Mouse (Mus musculus) testis, adult 2 months (tissue): ENCODE results near the gene Tmem132b. TPM values are rescaled to one million over a fixed set of nuclear protein-coding genes. Genes with fewer than 3 reads are reported as not detected.

ENCODE experiments used
- H3K27ac ChIP-seq: fragments of 200-500 bp; 2 replicates; pipeline ENCODE4 v1.5.1; 2012; ENCODE audit warnings: low read depth, low read length; ENCODE audit not compliant: control insufficient read depth, insufficient read depth
- H3K27me3 ChIP-seq: fragments of 200-500 bp; 2 replicates; pipeline ENCODE4 v1.6.1; 2012; ENCODE audit warnings: mild to moderate bottlenecking, low read length, moderate library complexity; ENCODE audit not compliant: control insufficient read depth, insufficient read depth
- H3K36me3 ChIP-seq: fragments of 200-500 bp; 2 replicates; pipeline ENCODE4 v1.6.1; 2012; ENCODE audit warnings: mild to moderate bottlenecking, low read length; ENCODE audit not compliant: control insufficient read depth, insufficient read depth
- H3K4me1 ChIP-seq: fragments of 200-500 bp; 2 replicates; pipeline ENCODE4 v1.6.1; 2012; ENCODE audit warnings: low read length; ENCODE audit not compliant: control insufficient read depth, insufficient read depth
- H3K4me3 ChIP-seq: fragments of 200-500 bp; 2 replicates; pipeline ENCODE4 v1.5.1; 2012; ENCODE audit warnings: low read depth, mild to moderate bottlenecking, low read length, moderate library complexity, mixed read lengths; ENCODE audit not compliant: control insufficient read depth
- CTCF ChIP-seq: fragments of 200-500 bp; IDR thresholded peaks from 2 replicates; pipeline ENCODE4 v1.5.1; 2012; ENCODE audit warnings: low read depth, mild to moderate bottlenecking, inconsistent platforms, low read length, moderate library complexity; ENCODE audit not compliant: control insufficient read depth, insufficient read depth, insufficient replicate concordance
- POLR2A ChIP-seq: fragments of 200-500 bp; IDR thresholded peaks from 2 replicates; pipeline ENCODE4 v1.6.1; 2012; ENCODE audit warnings: low read depth, mild to moderate bottlenecking, inconsistent platforms, low read length, moderate library complexity; ENCODE audit not compliant: control insufficient read depth
- polyA plus RNA-seq: library from polyadenylated mRNA; depleted of rRNA; stranded (reverse); fragments of >200 nt; gene quantifications from 2 replicates; pipeline ENCODE4 v1.2.3, GENCODE M21; 2012

The Tmem132b gene
- polyA plus RNA-seq, 1 experiment = 0.09 TPM

- no peaks in the 10 kb centered on the region for H3K4me1 ChIP-seq
- H3K4me3 ChIP-seq = no peak overlapping the region
- no peak overlapping the region for H3K27ac ChIP-seq
- no peaks in the 10 kb centered on the region for H3K27me3 ChIP-seq
- H3K36me3 ChIP-seq = no peaks in the 10 kb centered on the region
- TF ChIP-seq POLR2A = no peak
- TF ChIP-seq CTCF = no peak
These were observed 109.4 kb downstream of the Tmem132b start for GRCm38 (mm10) chr5:125640966-125641365.

GRCm38 (mm10) chr5:125641531-125642147, 110.1 kb downstream of the Tmem132b start:
- no peaks in the 10 kb centered on the region for H3K36me3 ChIP-seq
- H3K27ac ChIP-seq = no peak overlapping the region
- no peaks in the 10 kb centered on the region for H3K4me1 ChIP-seq
- no peaks in the 10 kb centered on the region for H3K27me3 ChIP-seq
- TF ChIP-seq POLR2A = no peak
- TF ChIP-seq CTCF = no peak
- no peak overlapping the region for H3K4me3 ChIP-seq

- no peak overlapping the region for H3K4me3 ChIP-seq
- no peak for TF ChIP-seq CTCF
- H3K27me3 ChIP-seq = no peaks in the 10 kb centered on the region
- H3K36me3 ChIP-seq = no peaks in the 10 kb centered on the region
- no peaks in the 10 kb centered on the region for H3K4me1 ChIP-seq
- no peak overlapping the region for H3K27ac ChIP-seq
These were observed 116.7 kb downstream of the Tmem132b start for GRCm38 (mm10) chr5:125648236-125648635.

- Histone ChIP-seq H3K27ac (no peak overlapping the region), H3K4me1 (no peaks in the 10 kb centered on the region), H3K27me3 (no peaks in the 10 kb centered on the region), H3K4me3 (no peak overlapping the region), H3K36me3 (no peaks in the 10 kb centered on the region)
- TF ChIP-seq CTCF = no peak
- TF ChIP-seq POLR2A = no peak
These were observed 118.4 kb downstream of the Tmem132b start for GRCm38 (mm10) chr5:125649982-125650381.

- H3K27me3 ChIP-seq = no peaks in the 10 kb centered on the region
- no peak overlapping the region for H3K27ac ChIP-seq
- no peaks in the 10 kb centered on the region for H3K4me1 ChIP-seq
- TF ChIP-seq CTCF (no peak), POLR2A (no peak)
- no peak overlapping the region for H3K4me3 ChIP-seq
- no peaks in the 10 kb centered on the region for H3K36me3 ChIP-seq
These were observed 126.5 kb downstream of the Tmem132b start for GRCm38 (mm10) chr5:125658101-125658500.

GRCm38 (mm10) chr5:125658959-125659749, 127.6 kb downstream of the Tmem132b start:
- TF ChIP-seq CTCF (no peak), POLR2A (no peak)
- no peaks in the 10 kb centered on the region for H3K27me3 ChIP-seq
- H3K36me3 ChIP-seq = no peaks in the 10 kb centered on the region
- no peaks in the 10 kb centered on the region for H3K4me1 ChIP-seq
- no peak overlapping the region for H3K4me3 ChIP-seq
- H3K27ac ChIP-seq = no peak overlapping the region

- Histone ChIP-seq H3K36me3 (no peaks in the 10 kb centered on the region), H3K4me1 (peaks cover 12% of the 10 kb centered on the region), H3K27me3 (no peaks in the 10 kb centered on the region), H3K27ac (no peak overlapping the region), H3K4me3 (peak overlapping the region; percentile 81)
- TF ChIP-seq POLR2A (peak; percentile 33; the same call in 1 of the 2 replicates), CTCF (no peak)
These were observed 144.0 kb downstream of the Tmem132b start for GRCm38 (mm10) chr5:125675623-125676022.

GRCm38 (mm10) chr5:125676025-125676623, 144.6 kb downstream of the Tmem132b start:
- H3K27ac ChIP-seq = no peak overlapping the region
- no peaks in the 10 kb centered on the region for H3K27me3 ChIP-seq
- peaks cover 12% of the 10 kb centered on the region for H3K4me1 ChIP-seq
- H3K36me3 ChIP-seq = no peaks in the 10 kb centered on the region
- H3K4me3 ChIP-seq = peak overlapping the region; percentile 81
- TF ChIP-seq CTCF (no peak), POLR2A (no peak)
